Mouse (Mus musculus) T-cell, adult 2 months (primary cell): ENCODE measurements around the gene Hmbs.
"Not testable (repeated sequence)": the region's sequence is repeated elsewhere in the genome, so short reads cannot be mapped to it uniquely, and the experiment has no call there.

Experiments
- DNase-seq: peaks from one replicate; pipeline ENCODE4 v3.0.0; 2022; ENCODE audit warnings: low spot score

The Hmbs gene

DNA sequence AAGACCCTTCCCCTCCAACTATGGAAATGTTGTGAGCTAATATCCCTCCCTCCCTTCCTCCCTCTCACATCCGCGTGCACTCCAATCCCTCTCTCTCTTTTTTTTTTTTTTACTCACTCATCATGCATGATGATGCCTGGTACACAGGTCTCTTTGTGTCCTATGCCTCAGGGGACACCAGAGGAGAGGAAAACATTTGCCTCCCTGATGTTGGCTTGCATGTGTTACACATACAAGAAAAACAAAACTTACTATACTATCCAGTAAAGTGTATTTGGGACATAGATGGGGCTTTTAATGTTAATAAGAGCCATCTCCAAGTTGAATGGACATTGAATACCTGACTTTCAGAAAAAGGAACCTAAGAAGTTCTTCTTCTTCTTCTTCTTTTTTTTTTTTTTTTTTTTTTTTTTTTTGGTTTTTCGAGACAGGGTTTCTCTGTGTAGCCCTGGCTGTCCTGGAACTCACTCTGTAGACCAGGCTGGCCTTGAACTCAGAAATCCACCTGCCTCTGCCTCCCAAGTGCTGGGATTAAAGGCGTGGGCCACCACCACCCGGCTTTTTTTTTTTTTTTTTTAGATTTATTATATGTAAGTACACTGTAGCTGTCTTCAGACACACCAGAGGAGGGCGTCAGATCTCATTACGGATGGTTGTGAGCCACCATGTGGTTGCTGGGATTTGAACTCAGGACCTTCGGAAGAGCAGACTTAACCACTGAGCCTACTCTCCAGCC lies 18.8 kb downstream of the Hmbs start:
- not testable (repeated sequence) for DNase-seq

- DNase-seq, result no peak
Observed at GRCm38 (mm10) chr9:44324147-44324546, 19.9 kb downstream of the Hmbs start.

- DNase-seq, result not testable (repeated sequence)
Observed at GRCm38 (mm10) chr9:44323656-44324055, 20.4 kb downstream of the Hmbs start.

- DNase-seq, result no peak
Observed at GRCm38 (mm10) chr9:44320799-44321133, 23.3 kb downstream of the Hmbs start.

- DNase-seq, result peak; percentile 61
Observed at GRCm38 (mm10) chr9:44319887-44320798, 23.9 kb downstream of the Hmbs start, which contains the start of gene C2cd2l. Gene C2cd2l, minus strand, starts transcription at chr9:44320285.

GRCm38 (mm10) chr9:44319105-44319886 lies 24.7 kb downstream of the Hmbs start:
- peak; percentile 19 for DNase-seq

- DNase-seq, result no peak
Observed at GRCm38 (mm10) chr9:44318826-44319095, 25.3 kb downstream of the Hmbs start.

DNA sequence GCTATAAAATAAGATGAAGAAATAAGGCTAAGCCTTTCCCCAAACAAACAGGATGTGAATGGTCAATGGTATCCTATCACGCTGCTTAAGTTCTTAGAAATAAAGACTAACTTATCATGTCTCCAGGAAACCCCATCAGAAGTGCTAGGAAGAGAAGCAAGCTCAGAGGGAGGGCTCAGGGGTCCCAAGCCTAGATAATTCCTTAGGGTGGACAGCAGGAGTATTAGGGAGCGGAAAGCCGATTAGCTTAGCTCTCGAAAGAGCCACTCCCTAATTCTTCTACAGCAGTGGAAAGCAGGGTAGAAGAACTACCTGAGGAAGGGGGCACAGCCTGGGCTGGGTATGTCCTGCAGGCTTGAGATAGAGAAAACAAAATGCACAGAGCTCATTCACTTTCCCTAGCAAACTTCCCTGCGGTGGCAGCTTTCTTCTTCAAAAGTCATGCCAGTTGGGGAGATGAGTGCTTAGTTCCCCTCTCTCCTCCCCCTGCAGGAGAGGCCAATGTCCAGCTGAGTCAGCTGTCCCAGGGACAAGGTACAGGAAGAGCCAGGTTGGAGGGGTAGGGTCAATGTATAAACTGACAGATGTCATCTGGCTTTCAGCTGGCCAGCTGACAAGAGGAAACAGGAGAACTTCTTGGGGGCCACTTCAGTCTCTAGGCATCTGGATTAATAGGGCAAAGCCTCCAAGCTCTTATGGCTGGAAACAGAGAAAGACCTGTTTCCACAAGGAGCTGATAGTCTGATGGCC lies 25.8 kb downstream of the Hmbs start:
- no peak for DNase-seq

- no peak for DNase-seq
Observed at GRCm38 (mm10) chr9:44317452-44317851, 26.6 kb downstream of the Hmbs start.

GRCm38 (mm10) chr9:44314910-44315309 lies 29.1 kb downstream of the Hmbs start:
- no peak for DNase-seq

DNA sequence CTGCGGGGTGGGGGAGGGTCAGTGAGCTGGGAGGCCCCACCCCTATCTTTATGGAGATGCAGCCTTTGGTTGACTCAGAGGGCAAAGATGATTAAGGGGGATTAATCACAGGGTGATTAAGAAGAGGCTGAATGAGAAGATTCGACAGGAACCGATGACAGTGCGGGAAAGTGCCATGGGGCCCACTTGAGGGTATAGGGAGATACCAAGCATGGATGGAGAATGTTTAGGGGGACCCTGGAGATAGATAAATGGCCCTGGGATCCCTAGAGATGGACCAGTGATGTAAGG lies 29.8 kb downstream of the Hmbs start:
- no peak for DNase-seq

DNA sequence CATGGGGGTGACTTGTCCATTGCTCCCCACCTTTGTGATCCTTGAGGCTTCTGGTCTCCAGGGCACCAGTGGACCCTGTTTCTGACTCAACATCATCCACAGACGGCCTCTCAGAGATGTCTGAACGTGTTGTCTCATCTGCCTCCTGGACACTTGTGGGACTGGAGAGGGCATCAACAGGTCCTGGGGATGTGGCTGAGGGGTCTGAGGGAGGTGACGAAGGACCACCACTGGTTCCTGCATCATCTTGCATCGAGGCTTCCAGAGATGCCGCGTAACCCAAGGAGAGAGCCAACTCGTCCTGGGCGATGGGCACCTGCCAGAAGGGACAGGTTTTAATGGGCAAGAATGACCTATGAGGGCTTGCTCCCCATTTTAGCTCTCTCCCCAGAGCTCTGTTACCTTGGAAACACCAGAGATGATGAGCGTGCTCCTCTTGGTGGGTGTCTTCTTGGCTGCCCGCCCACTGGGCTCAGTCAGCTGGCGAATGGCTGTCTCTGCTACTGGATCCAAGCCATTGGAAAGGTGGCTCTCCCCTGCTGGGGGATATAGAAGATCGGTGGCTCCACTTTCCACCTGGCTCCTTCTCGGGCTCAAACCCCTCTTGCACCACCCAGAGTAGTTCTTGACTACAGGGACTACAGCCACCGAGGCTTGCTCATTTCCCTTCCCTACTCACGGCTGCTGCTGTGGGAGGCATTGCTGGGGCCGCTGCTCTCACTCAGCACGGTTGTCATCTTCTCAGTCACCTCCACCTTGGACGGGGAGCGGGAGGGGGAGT lies 30.4 kb downstream of the Hmbs start:
- DNase-seq, result no peak

DNA sequence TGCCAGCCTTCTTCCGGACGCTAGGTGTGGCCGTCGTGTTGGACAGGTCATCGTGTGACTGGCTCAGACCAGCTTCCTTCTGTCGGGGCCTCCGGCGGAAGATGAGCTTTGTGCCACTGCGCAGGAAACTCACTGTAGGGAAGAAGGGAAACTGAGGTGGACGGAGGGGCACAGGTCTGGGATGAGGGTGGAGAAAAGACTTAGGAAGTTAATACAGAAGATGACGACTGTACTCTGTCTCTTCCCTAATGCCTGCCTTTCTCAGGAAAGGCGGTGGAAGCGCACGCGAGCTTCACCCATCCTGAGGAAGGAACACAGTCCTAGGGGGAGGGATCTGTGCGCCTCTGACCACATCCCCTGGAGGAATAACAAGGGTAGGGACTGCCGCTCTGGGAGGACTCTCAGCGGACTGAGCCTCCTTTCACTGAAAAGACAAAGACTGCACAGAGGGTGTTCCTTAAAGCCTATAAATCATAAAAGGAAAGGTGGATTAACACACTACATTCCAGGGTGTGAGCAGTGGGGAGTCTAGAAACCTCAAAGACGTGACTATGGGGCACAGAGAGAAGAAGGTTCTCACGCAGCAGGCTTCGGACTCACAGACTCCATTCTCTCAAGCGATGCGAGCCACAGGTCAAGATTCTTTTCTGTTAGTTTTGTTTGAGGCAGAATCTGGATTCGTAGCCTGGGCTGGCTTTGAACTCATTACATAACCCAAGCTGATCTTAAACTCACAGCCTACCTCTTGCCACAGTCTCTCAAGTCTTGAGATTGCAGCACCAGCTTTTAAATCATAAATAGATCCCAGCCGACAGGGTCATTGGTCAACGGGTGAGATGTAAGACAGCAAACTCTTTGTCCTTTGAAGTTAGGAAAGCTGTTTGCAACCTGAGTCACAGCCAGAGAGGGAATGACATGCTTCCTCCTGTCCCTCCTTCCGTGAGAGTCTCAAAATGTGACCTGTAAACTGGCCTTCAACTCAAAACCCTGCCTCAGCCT lies 32.6 kb downstream of the Hmbs start:
- no peak for DNase-seq

- DNase-seq, result no peak
Observed at GRCm38 (mm10) chr9:44310750-44311135, 33.3 kb downstream of the Hmbs start.

- no peak for DNase-seq
Observed at GRCm38 (mm10) chr9:44309756-44310155, 34.3 kb downstream of the Hmbs start.

DNA sequence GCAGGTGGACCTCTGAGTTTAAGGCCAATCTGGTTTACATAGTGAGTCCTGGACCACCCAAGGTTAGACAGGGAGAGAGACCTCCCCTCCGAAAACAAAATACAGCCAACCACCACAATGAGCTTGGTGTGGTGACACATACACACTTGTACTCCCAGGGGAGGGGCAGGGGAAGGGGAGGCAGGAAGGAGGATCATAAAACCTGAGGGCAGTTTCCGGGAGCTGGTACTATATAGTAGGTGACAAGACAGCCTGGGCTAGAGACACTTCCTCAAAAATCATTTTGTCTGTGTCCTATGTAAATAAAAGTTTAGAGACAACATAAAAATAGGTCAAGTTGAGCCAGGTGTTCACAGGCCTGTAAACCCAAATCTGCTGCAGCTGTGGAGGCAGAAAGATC lies 36.8 kb downstream of the Hmbs start:
- no peak for DNase-seq

GRCm38 (mm10) chr9:44306532-44306931 lies 37.5 kb downstream of the Hmbs start:
- no peak for DNase-seq

GRCm38 (mm10) chr9:44305466-44306079 lies 38.5 kb downstream of the Hmbs start, which contains the start of gene Hinfp:
Gene Hinfp, minus strand, starts transcription at chr9:44305671.
- peak; percentile 99 for DNase-seq

DNA sequence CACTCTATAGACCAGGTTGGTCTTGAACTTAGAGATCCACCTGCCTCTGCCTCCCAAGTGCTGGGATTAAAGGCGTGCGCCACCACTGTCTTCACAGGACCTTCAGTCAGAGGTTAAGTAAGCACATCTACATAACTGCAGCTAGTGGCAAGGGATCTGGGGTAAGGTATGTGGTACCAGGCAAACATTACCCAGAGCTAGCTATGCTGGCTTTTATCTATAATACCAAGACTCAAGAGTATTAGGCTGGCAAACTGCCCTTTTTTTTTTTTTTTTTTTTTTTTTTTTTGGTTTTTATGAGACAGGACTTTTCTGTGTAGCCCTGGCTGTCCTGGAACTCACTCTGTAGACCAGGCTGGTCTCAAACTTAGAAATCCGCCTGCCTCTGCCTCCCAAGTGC lies 44.0 kb downstream of the Hmbs start:
- not testable (repeated sequence) for DNase-seq

- peak; percentile 58 for DNase-seq
Observed at GRCm38 (mm10) chr9:44292490-44292889, 51.5 kb downstream of the Hmbs start.
